Mouse (Mus musculus): ENCODE data around the gene Vgf. TPM values are rescaled to one million over a fixed set of nuclear protein-coding genes. Genes with fewer than 3 reads are reported as not detected.
A peak's percentile ranks its signal among the peaks of the same experiment; 100 is the strongest.

The Vgf gene
- total RNA-seq, 2 experiments from 2014 or later, result 12.8 to 15.6 TPM

GRCm38 (mm10) chr5:137029643-137030415 lies 3.6 kb downstream of the Vgf start:
- peak; percentile 98 for DNase-seq (ENCODE audit: low spot score in 2 of 2)

DNA sequence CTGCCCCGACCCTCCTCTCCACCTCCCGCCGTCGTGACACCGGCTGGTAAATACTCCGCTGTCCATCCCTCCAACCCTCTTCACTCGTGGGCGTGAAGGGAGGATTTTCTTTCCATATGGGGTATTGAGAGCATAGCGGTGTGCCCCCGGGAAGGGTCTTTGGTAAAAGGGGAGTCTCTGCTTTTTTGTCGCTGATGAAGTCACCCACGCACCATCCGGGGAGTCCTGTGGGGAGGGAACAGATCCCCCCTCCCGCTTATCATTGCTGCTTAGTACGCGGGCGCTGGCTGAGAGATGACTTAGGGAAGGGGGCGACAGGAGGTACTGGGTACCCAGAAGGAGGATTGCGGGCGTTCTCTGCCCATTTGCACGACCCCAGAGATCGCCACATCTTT lies 4.2 kb downstream of the Vgf start:
- DNase-seq (ENCODE audit: low spot score in 2 of 2), result no peak

DNA sequence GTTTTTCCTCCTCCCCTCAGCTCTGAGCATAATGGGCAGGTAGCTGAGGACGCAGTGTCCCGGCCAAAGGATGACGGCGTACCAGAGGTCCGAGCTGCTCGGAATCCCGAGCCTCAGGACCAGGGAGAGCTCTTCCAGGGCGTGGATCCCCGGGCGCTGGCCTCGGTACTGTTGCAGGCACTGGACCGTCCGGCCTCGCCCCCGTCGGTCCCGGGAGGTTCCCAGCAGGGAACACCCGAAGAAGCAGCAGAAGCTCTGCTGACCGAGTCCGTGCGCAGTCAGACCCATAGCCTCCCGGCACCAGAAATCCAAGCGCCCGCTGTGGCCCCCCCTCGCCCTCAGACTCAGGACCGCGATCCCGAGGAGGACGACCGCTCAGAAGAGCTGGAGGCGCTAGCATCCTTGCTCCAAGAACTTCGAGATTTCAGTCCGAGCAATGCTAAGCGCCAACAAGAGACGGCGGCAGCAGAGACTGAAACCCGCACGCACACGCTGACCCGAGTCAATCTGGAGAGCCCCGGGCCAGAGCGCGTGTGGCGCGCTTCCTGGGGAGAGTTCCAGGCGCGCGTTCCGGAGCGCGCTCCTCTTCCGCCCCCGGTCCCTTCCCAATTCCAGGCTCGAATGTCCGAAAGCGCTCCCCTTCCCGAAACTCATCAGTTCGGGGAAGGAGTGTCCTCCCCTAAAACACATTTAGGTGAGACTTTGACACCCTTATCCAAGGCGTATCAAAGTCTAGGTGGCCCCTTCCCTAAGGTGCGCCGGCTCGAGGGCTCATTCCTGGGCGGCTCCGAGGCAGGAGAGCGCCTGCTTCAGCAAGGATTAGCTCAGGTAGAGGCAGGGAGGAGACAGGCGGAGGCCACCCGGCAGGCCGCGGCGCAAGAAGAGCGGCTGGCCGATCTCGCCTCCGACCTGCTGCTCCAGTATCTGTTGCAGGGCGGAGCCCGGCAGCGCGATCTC lies 5.2 kb downstream of the Vgf start:
- peak; percentile 37 to 39 for DNase-seq (ENCODE audit: low spot score in 2 of 2)

GRCm38 (mm10) chr5:137032033-137032421 lies 5.8 kb downstream of the Vgf start:
- no peak for DNase-seq (ENCODE audit: low spot score in 2 of 2)

DNA sequence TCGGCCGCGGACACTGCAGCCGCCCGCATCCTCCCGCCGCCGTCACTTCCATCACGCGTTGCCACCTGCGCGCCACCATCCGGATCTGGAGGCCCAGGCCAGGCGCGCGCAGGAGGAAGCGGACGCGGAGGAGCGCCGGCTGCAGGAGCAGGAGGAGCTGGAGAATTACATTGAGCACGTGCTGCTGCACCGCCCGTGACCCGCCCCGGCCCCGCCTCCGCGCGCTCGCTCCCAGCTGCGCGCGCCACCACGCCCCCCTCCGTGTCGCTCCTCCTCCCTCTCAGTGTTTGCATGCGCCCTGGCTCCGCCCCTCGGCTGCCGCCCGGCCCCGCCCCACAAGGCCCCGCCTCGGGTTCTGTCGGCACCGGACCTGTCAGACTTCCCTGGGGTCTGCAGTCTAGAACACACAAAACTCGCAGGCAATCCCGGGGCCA lies 6.5 kb downstream of the Vgf start:
- peak; percentile 88 to 94 for DNase-seq (ENCODE audit: low spot score in 2 of 2)

- no peak for DNase-seq (ENCODE audit: low spot score in 2 of 2)
Observed at GRCm38 (mm10) chr5:137036211-137036610, 10.0 kb downstream of the Vgf start.

GRCm38 (mm10) chr5:137039453-137039852 lies 13.3 kb downstream of the Vgf start:
- no peak for DNase-seq (ENCODE audit: low spot score in 2 of 2)

- no peak for DNase-seq (ENCODE audit: low spot score in 2 of 2)
Observed at GRCm38 (mm10) chr5:137041442-137041841, 15.2 kb downstream of the Vgf start.

- no peak for DNase-seq (ENCODE audit: low spot score in 2 of 2)
Observed at GRCm38 (mm10) chr5:137043997-137044396, 17.8 kb downstream of the Vgf start.

DNA sequence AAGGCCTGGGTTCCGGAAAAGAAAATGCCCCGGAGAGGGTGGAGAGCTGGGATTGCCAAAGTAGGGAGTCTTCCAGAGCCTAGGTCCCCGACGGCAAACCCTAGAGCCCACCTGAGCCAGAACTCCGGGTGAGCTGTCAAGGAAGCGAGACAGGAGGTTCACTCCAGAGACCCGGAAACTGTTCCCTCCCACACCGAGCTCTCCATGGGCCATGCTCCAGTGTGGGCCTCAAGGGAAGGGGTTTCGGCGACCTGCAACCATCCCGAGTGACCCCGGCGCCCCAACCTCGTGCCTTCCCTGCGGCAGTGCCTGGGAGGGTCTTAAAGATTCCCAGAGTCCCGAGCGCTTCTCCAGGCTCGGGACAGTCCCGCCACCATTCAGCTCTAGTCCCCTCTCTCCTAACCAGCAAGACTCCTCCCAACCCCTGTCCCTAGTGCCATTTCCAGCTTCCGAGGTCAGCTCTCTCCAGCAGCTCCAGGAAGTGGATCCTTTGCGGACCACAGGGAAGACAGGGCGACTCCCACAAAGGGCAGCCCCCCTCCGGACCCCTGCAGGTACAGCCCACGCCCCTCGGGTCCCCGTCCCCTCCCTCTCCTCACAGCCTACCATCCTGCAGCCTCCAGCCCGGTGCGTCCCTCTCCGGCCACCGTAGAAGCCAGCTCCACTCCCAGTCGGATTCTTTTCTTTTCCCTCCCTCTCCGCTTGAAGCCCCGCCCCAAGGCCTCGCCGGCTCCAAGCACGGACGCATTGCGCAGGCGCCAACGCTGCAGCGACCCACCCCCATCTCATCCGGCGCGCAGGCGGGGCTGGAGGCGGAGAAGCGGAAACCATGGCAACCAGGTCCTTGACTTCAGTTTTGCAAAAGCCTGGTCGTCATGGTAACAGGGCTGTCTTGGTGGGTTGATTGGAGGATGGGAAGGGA lies 19.5 kb downstream of the Vgf start, which contains the start of gene Ap1s1:
Gene Ap1s1, minus strand, starts transcription at position 734 of the 922 bp plus-strand sequence.
- DNase-seq (ENCODE audit: low spot score in 2 of 2), result peak; percentile 96 to 97

DNA sequence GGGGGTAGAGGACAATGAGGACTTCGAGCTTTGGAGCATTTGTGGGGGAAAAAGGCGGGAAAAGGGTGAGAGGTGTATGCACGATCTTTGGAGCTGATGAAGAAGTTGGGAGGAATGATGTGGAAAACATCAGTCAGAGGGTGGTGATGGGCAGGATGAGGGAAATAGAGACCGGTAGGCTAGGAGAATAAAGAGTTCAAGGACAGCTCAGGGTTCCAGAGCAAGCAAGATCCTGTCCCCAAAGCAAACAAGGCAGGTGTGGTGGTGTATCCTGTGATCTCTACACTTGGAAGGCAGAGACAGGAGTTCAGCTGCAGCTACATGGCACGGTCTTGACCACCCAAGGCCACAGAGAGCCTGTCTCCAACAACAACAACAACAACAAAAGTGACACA lies 20.1 kb downstream of the Vgf start:
- no peak for DNase-seq (ENCODE audit: low spot score in 2 of 2)

- DNase-seq (ENCODE audit: low spot score in 2 of 2), result no peak
Observed at GRCm38 (mm10) chr5:137046991-137047390, 20.8 kb downstream of the Vgf start.

DNA sequence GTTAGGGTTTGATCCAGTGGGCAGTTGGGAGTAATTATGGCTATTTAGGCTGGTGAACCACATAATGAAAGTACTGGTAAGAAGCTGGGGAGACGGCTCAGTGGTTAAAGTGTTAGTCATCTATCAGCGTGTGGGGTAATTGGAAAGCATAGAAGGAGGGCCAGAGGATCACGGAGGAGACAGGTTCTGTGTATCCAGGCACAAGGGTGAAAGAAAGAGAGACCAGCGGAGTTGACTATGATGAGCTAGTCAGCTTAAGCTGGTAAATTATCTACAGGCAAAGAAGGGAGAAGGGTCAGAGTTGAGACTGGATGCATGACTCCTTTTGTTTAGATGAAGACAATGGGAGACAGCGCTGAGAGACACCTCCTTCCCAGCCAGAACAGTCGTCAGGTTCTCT lies 24.9 kb downstream of the Vgf start:
- DNase-seq (ENCODE audit: low spot score in 2 of 2), result no peak

DNA sequence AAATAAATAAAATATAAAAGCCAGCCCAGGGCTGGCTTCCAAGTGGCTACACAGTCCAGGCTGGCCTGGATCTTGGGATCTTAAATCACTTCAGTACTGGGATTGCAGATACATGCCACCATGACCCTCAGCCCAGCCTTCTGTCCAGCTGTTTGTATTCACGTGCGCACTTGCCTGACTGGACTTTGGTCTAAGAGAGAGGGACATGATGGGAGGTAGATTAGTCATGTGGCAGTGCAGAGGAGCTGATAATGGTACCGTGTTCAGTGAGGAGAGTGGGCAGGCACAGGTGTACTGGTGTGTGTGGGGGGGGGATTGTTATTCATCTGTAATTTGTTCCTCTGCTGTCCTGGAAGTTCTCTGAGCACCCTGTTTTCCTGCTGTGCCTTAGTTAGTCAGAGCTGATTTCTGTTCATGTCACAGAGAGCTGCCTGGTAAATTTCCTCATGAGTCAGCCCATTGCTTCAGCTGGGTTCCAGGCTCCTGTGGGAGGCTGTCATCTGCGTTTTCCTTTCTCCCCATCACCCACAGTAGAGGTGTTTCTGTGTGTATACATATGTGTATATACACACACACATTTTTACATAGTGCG lies 25.8 kb downstream of the Vgf start:
- no peak for DNase-seq (ENCODE audit: low spot score in 2 of 2)

GRCm38 (mm10) chr5:137054299-137054698 lies 28.1 kb downstream of the Vgf start:
- DNase-seq (ENCODE audit: low spot score in 2 of 2), result no peak

- DNase-seq (ENCODE audit: low spot score in 2 of 2), result no peak
Observed at GRCm38 (mm10) chr5:137054873-137055272, 28.7 kb downstream of the Vgf start.

DNA sequence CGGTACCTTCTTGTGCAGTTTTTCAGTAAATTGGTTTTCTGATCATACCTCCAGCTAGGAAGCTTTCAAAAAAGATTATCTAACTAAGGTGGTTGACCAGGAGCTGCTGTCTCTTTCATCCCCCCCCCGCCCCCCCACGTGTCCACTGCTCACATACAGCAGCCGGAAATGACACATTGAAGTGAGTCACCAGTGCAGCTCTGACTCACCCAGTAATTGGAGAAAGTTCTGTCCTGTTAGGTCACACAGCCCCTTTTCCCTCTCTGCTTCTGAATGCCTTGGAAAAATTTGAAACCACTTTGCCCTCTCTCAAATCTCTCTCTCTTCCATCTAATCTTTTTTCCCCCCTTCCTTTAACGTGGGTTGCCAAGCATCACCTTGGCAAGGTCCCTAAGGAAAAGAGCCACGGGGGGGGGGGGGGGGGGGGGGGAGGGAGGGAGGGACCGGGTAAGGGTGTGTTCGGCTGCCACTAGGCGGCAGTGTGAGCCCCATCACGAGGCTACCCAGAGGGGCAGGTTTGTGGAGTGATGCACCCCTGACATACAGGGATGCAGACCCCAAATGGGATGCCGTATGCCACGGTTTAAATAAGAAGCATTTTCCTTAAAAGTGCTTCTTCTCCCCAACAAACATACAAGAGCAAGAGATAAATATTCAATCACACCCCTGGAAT lies 35.8 kb downstream of the Vgf start:
- peak; percentile 50 to 72 for DNase-seq (ENCODE audit: low spot score in 2 of 2)

- no peak for DNase-seq (ENCODE audit: low spot score in 2 of 2)
Observed at GRCm38 (mm10) chr5:137062601-137063000, 36.4 kb downstream of the Vgf start.

DNA sequence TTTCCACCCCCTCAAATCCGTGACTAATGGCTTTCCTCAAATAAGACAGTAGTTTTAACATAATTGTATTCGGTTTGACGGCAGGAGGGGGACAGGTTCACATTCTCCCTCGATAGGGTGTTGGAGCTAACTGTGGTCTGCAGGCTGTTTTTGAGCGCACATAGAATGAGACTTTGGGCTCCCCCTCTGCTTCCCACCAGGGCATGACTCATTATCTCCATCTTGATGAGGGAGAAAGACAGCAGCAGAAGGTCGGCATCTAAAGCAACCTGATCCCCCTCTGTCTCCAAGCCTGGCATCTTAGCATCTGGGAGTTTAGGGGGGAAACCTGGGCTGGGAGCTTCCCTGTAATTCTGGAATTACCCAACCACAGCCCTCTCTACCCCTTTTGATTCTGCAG lies 39.3 kb downstream of the Vgf start:
- no peak for DNase-seq (ENCODE audit: low spot score in 2 of 2)

- DNase-seq (ENCODE audit: low spot score in 2 of 2), result no peak
Observed at GRCm38 (mm10) chr5:137065923-137066322, 39.7 kb downstream of the Vgf start.
